Mouse (Mus musculus) liver, embryonic 14.5 days (tissue): ENCODE data around the gene Olfr523. TPM values are rescaled to one million over a fixed set of nuclear protein-coding genes. Genes with fewer than 3 reads are reported as not detected.

Experiments
- ATAC-seq: fragments of 200-750 bp; cut with Nextera tagmentation; 2 replicates; pipeline ENCODE4 v1.8.0; 2017; ENCODE audit warnings: moderate number of reproducible peaks, mild to moderate bottlenecking, moderate library complexity; ENCODE audit not compliant: insufficient read depth
- DNase-seq, 3 experiments: peaks; one replicate each; pipeline ENCODE4 v3.0.0-alpha.2; 2012 to 2013; ENCODE audit warnings: low read depth in 3 of 3, low spot score in 3 of 3
- H3K27ac ChIP-seq: fragments of 300-500 bp; sonication (generic); 2 replicates; pipeline ENCODE4 v1.5.1; 2014; ENCODE audit warnings: moderate library complexity, mild to moderate bottlenecking, control low read depth, inconsistent platforms
- H3K27me3 ChIP-seq: fragments of 300-500 bp; sonication (generic); 2 replicates; pipeline ENCODE4 v1.6.1; 2014; ENCODE audit warnings: mild to moderate bottlenecking, low read length, moderate library complexity; ENCODE audit not compliant: control insufficient read depth, insufficient read depth
- H3K36me3 ChIP-seq: fragments of 300-500 bp; sonication (generic); replicated peaks from 2 replicates; pipeline ENCODE4 v1.6.1; 2014; ENCODE audit warnings: low read depth; ENCODE audit not compliant: control insufficient read depth, insufficient read depth
- H3K4me1 ChIP-seq, 2 experiments: fragments of 200-500 bp in 1 of 2; fragments of 300-500 bp in 1 of 2; sonication (generic) in 1 of 2; replicated peaks; 2 replicates each; pipeline ENCODE4 v1.6.1; 2012 to 2014; ENCODE audit warnings: antibody characterized with exemption in 1 of 2, inconsistent platforms in 1 of 2, low read length in 1 of 2; ENCODE audit not compliant: control insufficient read depth in 2 of 2, insufficient read depth in 2 of 2
- H3K4me2 ChIP-seq: fragments of 300-500 bp; sonication (generic); 2 replicates; pipeline ENCODE4 v1.6.1; 2014; ENCODE audit warnings: low read depth, mild to moderate bottlenecking, control low read depth, moderate library complexity
- H3K4me3 ChIP-seq, 2 experiments: fragments of 200-500 bp in 1 of 2; fragments of 300-500 bp in 1 of 2; sonication (generic) in 1 of 2; 2 replicates each; pipeline ENCODE4 v1.5.1; 2012 to 2014; ENCODE audit warnings: low read depth in 2 of 2, low read length in 2 of 2, mild to moderate bottlenecking in 2 of 2, control low read depth in 1 of 2, inconsistent platforms in 1 of 2, moderate library complexity in 1 of 2; ENCODE audit not compliant: insufficient read depth in 1 of 2
- H3K9ac ChIP-seq: fragments of 300-500 bp; sonication (generic); replicated peaks from 2 replicates; pipeline ENCODE4 v1.6.1; 2014; ENCODE audit warnings: mild to moderate bottlenecking, control low read depth, moderate library complexity
- H3K9me3 ChIP-seq: fragments of 300-500 bp; sonication (generic); 2 replicates; pipeline ENCODE4 v1.6.1; 2016; ENCODE audit warnings: low read length, mixed read lengths; ENCODE audit not compliant: control insufficient read depth
- CTCF ChIP-seq: IDR thresholded peaks from 2 replicates; pipeline ENCODE4 v1.5.1; 2016; ENCODE audit warnings: antibody characterized with exemption, low read depth, control low read depth
- EP300 ChIP-seq: IDR thresholded peaks from 2 replicates; pipeline ENCODE4 v1.6.1; 2016; ENCODE audit warnings: antibody characterized with exemption, low read depth
- WGBS: fragments of 180-500 bp; shearing (Covaris S2); extraction: QIAGEN DNeasy Blood & Tissue Kit; methylation state at CpG from one replicate; pipeline ENCODE4 v1.1.7; 2014; ENCODE audit not compliant: insufficient replicate concordance; 5-methylcytosine and 5-hydroxymethylcytosine counted together
- polyA plus RNA-seq, 2 experiments: library from polyadenylated mRNA; depleted of rRNA in 1 of 2; stranded (reverse) in 1 of 2; unstranded in 1 of 2; fragments of >200 nt; fragmentation: Nextera tagmentation in 1 of 2; extraction: Ambion mirVana in 1 of 2; gene quantifications; 2 replicates each; pipeline versions ENCODE4 v1.2.1 to v1.2.3; 2012 to 2014

The Olfr523 gene
- polyA plus RNA-seq (2012; rRNA removed) (not detected in 2 replicates), polyA plus RNA-seq (2014; fragmentation: Nextera tagmentation; extraction: Ambion mirVana) (not detected in 2 replicates)

DNA sequence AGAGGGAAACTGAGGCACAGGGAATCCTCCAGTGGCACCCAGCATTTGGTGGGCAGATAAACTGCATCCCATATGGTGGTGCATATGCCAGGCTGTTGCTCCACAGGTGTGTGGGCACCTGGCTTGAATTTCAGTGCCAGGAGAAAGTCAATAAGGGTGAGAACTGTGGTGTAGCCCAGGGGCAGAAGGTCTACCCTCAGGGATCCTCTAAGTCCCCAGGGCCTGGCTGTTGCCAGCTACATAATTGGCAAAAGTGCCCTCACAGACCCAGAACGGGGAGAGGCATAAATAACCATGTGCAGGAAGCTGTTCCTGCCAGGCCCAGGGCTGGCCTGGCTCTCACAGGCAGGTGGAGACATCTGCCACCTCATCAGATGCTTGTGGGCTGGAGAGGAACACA is at the start of gene Olfr523:
Olfr523 (plus strand) TSS at position 282 of the 400 bp plus-strand sequence.
- DNase-seq (no peak), ATAC-seq (no peak)
- Histone ChIP-seq H3K36me3 (no peaks in the 10 kb centered on the region), H3K27me3 (no peaks in the 10 kb centered on the region), H3K4me3 (no peak within 1 kb of the TSS), H3K4me1 (no peaks in the 10 kb centered on the region), H3K9ac (no peak within 1 kb of the TSS), H3K4me2 (no peak within 1 kb of the TSS), H3K9me3 (no peaks in the 10 kb centered on the region), H3K27ac (no peak within 1 kb of the TSS)
- TF ChIP-seq EP300 (no peak), CTCF (no peak)
- 8% methylated on average over 1 of the region's 1 CpGs for WGBS

DNA sequence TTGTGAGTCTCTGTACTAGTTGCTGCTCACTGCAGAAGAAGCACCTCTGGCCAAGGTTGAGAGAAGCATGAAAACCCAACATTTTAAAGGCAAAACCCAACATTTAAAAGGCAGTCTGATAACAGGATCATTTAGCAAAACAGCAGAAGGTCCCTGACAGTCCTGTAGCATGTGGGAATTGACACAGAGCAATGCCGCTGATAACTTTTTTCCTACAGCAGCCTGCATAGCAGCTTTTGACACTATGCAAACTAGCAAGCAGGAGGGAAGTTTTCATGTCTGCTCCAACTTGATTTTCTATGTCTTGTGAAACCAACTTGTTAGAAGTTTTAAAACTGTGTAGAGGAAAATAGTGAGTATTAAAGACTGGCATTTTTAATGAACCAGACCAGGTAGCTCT is 48.6 kb upstream of the Olfr523 start:
- H3K4me2 ChIP-seq, result no peak overlapping the region
- no peaks in the 10 kb centered on the region for H3K36me3 ChIP-seq
- WGBS, result 76% methylated on average over 1 of the region's 1 CpGs
- no peak overlapping the region for H3K9ac ChIP-seq
- no peak overlapping the region for H3K27ac ChIP-seq
- DNase-seq (no peak), ATAC-seq (no peak)
- peaks cover 5 to 21% of the 10 kb centered on the region in 2 experiments; a peak in 3 of 4 replicates for H3K4me1 ChIP-seq
- H3K27me3 ChIP-seq, result no peaks in the 10 kb centered on the region
- no peaks in the 10 kb centered on the region for H3K9me3 ChIP-seq
- no peak overlapping the region for H3K4me3 ChIP-seq
- TF ChIP-seq CTCF (no peak), EP300 (no peak)

DNA sequence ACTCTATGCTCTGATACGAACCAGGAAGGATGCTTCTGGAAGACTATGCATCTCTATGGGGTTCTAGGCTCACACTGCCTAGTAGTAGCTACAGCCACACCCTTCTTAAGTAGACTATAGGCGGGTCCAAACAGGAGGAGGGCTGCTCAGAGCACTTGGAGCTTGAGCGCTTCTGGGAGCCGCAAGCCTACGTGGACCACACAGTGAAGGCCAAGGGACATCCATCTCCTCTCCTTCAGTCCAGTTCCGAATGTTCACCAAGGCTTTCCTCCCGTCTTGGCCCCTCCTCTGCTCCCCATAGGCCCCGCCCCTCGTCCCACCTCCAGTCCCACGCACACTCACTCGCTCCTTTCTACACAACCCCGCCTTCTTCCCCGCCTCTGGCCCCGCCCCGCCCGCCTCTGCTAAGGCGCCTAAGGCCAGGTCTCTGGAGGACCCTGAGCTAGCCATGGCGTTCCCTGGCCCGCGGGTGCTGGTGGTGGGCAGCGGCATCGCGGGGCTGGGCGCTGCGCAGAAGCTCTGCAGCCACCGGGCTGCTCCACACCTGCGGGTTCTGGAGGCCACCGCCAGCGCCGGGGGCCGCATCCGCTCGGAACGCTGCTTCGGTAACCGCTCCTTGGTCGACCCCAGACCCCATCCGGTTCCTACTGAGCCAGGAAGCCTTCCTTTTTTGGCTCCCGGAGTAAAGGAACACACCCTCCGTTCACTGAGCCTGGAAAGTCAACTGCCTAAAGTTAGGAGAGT is 47.6 kb upstream of the Olfr523 start:
- Histone ChIP-seq H3K4me3 (peak overlapping the region; percentile 60 to 69), H3K36me3 (no peaks in the 10 kb centered on the region), H3K27ac (no peak overlapping the region), H3K27me3 (no peaks in the 10 kb centered on the region), H3K4me2 (peak overlapping the region; percentile 88), H3K9me3 (no peaks in the 10 kb centered on the region), H3K9ac (peak overlapping the region; percentile 63), H3K4me1 (peaks cover 5 to 21% of the 10 kb centered on the region in 2 experiments; a peak in 3 of 4 replicates)
- WGBS, result 1% methylated on average over 40 of the region's 40 CpGs
- peak; percentile 74 to 82 (median 77) for DNase-seq
- peak; percentile 99 for ATAC-seq
- TF ChIP-seq EP300, result no peak
- no peak for TF ChIP-seq CTCF

DNA sequence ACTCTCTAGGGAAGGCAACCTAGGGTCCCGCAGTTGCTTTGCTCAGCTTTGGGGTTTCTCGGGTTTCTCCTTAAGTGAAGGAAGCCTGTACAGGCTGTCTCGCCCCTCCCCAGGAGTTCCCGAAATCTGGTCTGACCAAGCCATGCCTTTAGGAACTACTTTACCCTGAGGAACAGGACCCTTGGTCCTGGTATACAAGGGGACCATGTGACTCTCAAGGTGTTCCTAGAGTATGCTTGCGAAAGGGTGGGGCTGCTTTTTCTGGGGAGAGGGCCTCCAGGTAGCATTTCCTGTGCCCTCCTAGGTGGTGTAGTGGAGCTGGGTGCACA is 47.0 kb upstream of the Olfr523 start:
- no peaks in the 10 kb centered on the region for H3K36me3 ChIP-seq
- H3K9me3 ChIP-seq, result no peaks in the 10 kb centered on the region
- 6% methylated on average over 5 of the region's 5 CpGs for WGBS
- H3K9ac ChIP-seq, result peak overlapping the region; percentile 63
- peak overlapping the region; percentile 60 to 69 for H3K4me3 ChIP-seq
- H3K27ac ChIP-seq, result no peak overlapping the region
- H3K4me2 ChIP-seq, result peak overlapping the region; percentile 88
- ATAC-seq (peak; percentile 29; the same call in 1 of the 2 replicates), DNase-seq (no peak)
- H3K27me3 ChIP-seq, result no peaks in the 10 kb centered on the region
- TF ChIP-seq EP300 (no peak), CTCF (no peak)
- H3K4me1 ChIP-seq, result peaks cover 5 to 21% of the 10 kb centered on the region in 2 experiments; a peak in 3 of 4 replicates

DNA sequence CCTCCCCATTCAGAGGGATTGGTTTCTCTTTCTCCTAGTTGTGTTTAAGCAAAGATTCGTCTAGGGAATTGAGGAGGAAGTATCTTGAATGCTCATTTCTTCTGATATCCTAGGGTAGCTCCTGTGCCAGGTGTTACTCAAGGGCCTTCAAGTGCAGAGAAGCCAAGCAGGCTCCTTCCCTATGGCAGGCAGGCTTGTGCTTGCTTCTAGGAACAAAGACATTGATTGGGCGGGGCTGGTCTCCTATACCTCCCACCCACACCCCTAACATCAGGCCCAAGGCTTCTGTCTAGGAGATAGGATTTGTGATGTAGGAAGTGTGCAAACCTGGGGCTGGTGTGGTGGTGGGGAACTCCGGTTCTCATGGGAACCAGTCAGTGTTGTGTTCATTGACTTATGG is 46.1 kb upstream of the Olfr523 start:
- no peaks in the 10 kb centered on the region for H3K9me3 ChIP-seq
- H3K36me3 ChIP-seq, result no peaks in the 10 kb centered on the region
- peak overlapping the region; percentile 11; the same call in 1 of the 2 replicates for H3K4me2 ChIP-seq
- no peak overlapping the region for H3K4me3 ChIP-seq
- 46% methylated on average over 3 of the region's 3 CpGs for WGBS
- H3K27ac ChIP-seq, result no peak overlapping the region
- H3K9ac ChIP-seq, result no peak overlapping the region
- H3K27me3 ChIP-seq, result no peaks in the 10 kb centered on the region
- TF ChIP-seq CTCF (no peak), EP300 (no peak)
- no peak for ATAC-seq
- peaks cover 5 to 21% of the 10 kb centered on the region in 2 experiments; a peak in 3 of 4 replicates for H3K4me1 ChIP-seq
- DNase-seq, result no peak
